Mouse (Mus musculus): Measurements from ENCODE around the gene Moxd1.
A peak's percentile ranks its signal among the peaks of the same experiment; 100 is the strongest.

Gene Moxd1

DNA sequence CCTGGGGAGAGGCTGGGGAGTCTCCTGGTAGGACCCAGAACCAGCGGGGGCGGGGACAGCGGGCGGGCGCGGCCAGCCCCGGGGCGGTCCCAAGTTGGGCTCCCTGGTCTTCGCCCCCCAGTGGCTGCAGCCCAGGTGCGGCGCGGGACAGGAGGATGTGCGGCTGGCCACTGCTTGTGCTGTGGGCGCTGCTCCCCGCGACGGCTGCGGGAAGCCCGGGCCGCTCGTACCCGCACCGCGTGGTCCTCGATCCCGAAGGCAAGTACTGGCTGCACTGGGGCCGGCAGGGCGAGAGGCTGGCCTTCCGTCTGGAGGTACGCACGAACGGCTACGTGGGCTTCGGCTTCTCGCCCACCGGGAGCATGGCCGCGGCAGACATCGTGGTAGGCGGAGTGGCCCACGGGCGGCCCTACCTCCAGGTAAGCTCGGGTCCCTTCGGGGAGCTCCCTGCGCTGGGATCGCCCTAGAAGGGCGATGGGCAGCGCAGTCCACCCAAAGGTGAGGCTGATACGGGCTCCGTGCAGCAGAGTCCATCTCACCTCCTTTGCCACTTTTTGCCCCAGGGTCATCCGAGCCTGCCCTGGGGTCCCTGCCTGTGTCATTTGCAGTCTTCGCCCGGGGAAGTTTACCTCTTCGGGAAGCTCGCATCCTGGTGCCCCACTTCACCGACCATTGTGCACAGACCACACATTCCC is at the start of gene Moxd1:
Gene Moxd1 (plus strand): TSS at position 69 of the 695 bp plus-strand sequence.
- DNase-seq: peak; percentile 13 to 22

DNA sequence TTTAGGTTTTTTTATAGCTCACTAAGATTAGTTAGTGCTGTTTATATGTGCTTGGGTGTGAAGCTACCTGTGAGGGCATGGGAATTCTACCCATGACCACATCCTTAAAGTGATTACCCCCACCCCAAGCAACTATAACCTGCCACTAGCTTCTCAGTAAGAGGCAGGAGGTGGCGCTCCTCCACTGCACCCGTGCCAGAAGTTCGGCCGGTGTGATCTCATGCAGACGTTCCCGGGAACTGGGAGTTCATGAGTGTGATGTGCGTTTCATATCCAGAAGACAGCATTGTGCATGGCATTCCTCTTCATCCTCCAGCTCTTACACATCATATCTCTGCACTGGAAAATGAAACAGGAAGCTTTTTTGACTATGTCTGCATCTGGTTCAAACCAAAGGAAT is 32.9 kb upstream of the Moxd1 start:
- peak in 1 of 2 experiments; percentile 21 for DNase-seq

- no peak for DNase-seq
These were observed 31.3 kb upstream of the Moxd1 start for GRCm38 (mm10) chr10:24191977-24192376.

GRCm38 (mm10) chr10:24199303-24199702 is 24.0 kb upstream of the Moxd1 start:
- DNase-seq: no peak

DNA sequence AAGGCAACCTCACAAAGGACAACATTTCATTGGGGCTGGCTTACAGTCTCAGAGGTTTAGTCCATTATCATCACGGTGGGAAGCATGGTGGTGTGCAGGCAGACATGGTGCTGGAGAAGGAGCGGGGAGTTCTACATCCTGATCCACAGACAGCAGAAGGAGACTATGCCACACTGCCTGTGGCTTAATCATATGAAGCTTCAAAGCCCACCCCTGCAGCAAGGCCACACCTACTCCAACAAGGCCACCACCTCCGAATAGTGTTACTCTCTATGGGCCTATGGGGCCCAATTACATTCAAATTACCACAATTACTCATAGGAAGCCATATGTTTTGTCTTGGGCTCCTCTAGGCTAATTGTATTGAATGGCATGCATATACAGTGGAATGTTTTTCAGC is 23.2 kb upstream of the Moxd1 start:
- no peak for DNase-seq

GRCm38 (mm10) chr10:24210075-24210474 is 13.2 kb upstream of the Moxd1 start:
- no peak for DNase-seq

GRCm38 (mm10) chr10:24213297-24213696 is 10.0 kb upstream of the Moxd1 start:
- DNase-seq: no peak

- no peak for DNase-seq
These were observed 5.6 kb upstream of the Moxd1 start for GRCm38 (mm10) chr10:24217558-24218268.

DNA sequence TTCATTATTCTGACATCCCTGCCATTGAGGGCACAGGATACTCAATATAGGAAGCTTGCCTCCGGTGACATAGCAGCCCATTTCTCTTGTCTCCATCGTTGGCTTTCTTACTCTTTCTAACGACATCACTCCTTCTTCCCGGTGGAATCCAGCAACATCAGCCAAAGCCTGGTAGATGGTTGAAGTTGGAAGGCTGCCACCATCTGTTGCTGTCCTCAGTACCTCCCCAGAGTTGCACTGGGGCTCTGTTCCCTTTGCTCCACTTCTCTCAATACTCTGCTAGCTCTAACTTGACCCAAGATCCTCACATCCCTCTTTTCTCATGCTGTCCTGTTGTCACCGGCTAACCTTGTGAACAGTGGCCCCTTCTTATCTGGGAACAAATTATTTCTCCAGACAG is 2.4 kb upstream of the Moxd1 start:
- no peak for DNase-seq

DNA sequence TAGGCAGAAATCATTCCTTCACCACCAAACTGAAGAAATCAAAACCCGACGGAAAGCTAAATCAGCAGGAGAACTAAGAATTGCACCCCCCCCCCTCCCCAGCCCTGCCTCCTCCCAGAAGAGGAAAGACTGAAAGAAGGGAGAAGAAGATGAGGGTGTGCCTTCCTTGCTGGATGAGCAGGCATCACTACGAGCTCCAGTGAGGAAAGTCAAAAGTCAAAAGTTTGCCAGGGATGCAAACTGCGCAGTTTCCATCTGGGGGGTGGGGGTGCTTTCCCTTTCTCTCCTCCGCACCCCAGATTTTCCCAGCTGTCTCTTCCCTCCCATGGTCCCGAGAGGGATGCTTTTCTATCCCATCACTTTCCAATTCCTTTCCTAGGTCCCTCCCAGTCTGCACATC is 406 bp upstream of the Moxd1 start:
- DNase-seq: no peak

DNA sequence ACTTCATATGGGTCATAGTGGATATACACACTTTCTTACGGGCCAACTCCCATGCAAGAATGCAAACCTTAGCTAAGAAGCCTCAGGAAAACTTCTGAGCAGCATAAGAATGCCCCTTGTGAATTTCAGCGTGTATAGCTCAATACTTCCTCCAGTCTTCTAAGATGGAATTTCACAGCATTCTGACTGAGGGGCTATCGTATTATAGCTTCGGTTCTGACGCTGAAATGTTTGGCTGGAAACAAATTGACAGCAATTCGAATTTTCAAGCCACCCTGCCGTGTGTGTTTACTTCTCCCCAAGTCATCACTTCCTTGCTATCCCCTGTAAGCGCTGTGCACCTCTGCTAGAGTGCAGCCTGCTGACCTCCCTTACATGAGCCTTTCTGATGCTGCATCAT is 1.3 kb downstream of the Moxd1 start:
- DNase-seq: no peak

DNA sequence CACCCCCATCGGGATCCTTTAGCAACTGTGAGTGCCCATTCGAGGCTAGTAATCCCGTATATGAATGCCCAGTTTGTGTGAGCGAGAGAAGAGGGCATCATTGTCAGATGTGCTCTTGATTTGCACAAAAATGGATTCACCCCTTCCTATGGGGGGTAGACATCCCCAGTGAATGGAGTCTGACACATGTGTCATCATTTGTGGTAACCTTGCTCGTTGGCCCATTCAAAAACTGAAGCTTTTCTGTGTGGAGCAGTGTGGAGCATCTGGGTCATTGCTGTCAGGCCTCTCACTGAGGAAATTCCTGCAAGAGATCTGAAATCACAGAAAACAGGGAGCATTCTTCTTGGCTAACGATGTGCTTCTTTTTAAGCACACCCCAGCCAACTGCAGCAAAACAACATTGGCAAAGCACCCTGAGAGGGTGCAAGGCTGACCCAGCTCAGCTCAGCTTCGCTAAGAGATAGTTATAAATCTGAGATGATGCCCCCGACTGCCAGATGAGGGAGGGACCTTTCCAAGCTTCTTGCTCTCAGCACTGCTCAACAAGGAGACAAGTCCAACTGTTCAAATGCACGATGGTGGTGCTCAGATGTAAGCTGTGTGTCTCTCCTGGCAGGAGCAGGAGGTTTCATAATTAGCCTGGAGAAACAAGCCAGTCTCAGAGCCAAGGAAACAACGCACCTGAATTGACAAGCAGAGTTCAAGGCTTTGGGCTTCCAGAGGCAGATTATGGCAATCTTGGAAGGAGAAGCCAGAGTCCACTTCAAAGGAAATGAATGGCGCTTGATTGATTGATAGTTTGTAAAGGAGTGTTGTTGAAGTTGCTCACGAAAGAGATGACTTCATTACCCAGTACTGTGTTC is 5.2 kb downstream of the Moxd1 start:
- DNase-seq: no peak

- peak; percentile 26 to 50 for DNase-seq
These were observed 9.0 kb downstream of the Moxd1 start for GRCm38 (mm10) chr10:24232281-24232680.

DNA sequence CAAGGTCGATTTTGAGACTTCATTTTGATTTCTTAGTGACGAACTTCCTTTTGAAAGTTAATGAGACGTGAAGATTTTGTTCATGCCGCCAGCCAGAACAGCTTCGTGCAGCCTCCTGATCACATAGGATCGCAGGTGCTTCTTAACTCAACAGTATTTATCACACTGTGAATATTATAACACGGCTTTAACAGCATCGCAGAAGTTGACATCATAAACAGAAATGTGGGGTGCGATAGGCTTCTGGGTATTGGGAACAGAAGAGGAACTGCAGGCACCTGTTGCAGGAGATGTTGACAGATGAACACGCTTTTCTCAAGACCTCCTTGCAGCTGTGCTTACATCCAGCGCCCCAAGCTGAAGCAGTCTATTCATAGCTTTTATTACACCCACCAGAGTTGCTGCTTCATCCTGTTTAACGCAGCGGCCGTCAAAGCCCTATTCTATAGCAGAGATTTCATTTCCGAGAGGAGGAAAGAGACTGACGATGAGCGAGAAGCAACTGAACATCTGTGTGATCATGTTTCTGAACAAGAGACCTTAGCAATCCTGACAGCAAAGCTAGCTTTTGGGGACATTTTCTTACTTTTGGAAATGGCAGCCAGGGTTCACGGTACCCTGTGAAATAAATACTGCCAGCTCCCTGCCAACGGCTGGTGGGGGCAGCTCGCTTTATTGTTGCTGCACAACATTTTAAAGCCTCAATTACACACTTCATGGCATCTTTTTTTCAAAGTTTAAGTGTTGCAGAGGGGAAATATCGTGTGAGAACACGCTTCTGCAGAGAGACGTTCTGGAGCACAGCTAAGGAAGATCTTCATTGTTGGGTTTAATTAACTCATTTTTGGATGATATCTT is 12.3 kb downstream of the Moxd1 start:
- no peak for DNase-seq

GRCm38 (mm10) chr10:24246815-24247214 is 23.5 kb downstream of the Moxd1 start:
- DNase-seq: no peak

DNA sequence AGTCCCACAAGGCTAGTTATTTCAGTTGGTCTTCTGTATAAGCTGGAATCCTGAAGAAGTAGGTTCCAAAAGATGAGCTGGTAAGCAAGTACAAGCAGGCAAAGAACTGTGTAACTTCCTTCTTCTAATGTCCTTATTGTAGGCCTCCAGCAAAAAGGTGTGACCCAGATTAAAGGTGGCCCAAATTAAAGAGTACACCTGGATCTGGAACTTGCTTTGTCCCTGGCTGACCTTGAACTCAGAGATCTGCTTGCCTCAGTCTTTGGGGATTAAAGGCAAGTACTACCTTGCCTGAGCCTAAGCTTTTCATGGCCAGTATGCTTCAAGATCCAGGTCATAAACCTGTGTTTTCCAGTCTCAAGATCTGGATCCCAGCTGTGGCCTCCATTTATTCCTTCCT is 24.8 kb downstream of the Moxd1 start:
- no peak for DNase-seq

DNA sequence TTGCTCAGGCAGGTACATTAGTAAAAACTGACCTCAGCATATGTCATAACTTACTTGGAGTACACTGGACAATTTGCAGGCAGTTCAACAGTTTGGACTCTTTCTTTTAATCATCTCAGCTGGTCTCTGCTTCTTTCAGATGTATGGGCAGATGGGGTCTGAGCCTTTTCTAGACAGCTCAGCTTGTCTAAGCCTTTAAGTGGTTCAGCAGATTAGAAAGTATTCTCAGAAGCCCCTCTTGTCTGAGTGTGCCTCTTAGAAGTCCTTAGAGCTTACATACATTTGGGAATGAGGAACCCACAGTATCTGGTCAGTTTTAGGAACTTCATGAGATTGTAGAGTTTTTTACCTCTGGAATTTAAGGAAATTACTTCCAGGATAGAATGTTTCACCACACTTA is 28.3 kb downstream of the Moxd1 start:
- DNase-seq: no peak

GRCm38 (mm10) chr10:24258150-24258549 is 34.8 kb downstream of the Moxd1 start:
- DNase-seq: no peak

- no peak for DNase-seq
These were observed 35.6 kb downstream of the Moxd1 start for GRCm38 (mm10) chr10:24258885-24259284.

- no peak for DNase-seq
These were observed 36.7 kb downstream of the Moxd1 start for GRCm38 (mm10) chr10:24259794-24260590.

GRCm38 (mm10) chr10:24267520-24267919 is 44.2 kb downstream of the Moxd1 start:
- no peak for DNase-seq
